Mouse (Mus musculus) retina, embryonic 14.5 days (tissue): Measurements from ENCODE around the gene Gpi1.

ENCODE experiments used
- DNase-seq: peaks from one replicate; pipeline ENCODE4 v3.0.0-alpha.2; 2015; ENCODE audit warnings: low spot score

Gpi1 gene

GRCm38 (mm10) chr7:34230116-34230515 is at the start of gene Gpi1:
Gpi1 (minus strand) TSS chr7:34230336.
- DNase-seq = peak; percentile 91

- no peak for DNase-seq
These were observed 47.5 kb upstream of the Gpi1 start for GRCm38 (mm10) chr7:34277656-34278055.

GRCm38 (mm10) chr7:34276066-34276465 is 45.9 kb upstream of the Gpi1 start:
- DNase-seq = no peak

- DNase-seq = no peak
These were observed 42.3 kb upstream of the Gpi1 start for GRCm38 (mm10) chr7:34272465-34272864.

GRCm38 (mm10) chr7:34268463-34268862 is 38.3 kb upstream of the Gpi1 start:
- DNase-seq = no peak

GRCm38 (mm10) chr7:34266421-34266820 is 36.3 kb upstream of the Gpi1 start:
- DNase-seq = no peak

GRCm38 (mm10) chr7:34265876-34266346 is 35.8 kb upstream of the Gpi1 start:
- peak; percentile 43 for DNase-seq

- no peak for DNase-seq
These were observed 33.3 kb upstream of the Gpi1 start for GRCm38 (mm10) chr7:34263437-34263836.

GRCm38 (mm10) chr7:34258407-34258806 is 28.3 kb upstream of the Gpi1 start:
- no peak for DNase-seq

- DNase-seq = no peak
These were observed 27.1 kb upstream of the Gpi1 start for GRCm38 (mm10) chr7:34257279-34257678.

- no peak for DNase-seq
These were observed 25.8 kb upstream of the Gpi1 start for GRCm38 (mm10) chr7:34255916-34256315.

GRCm38 (mm10) chr7:34255137-34255536 is 25.0 kb upstream of the Gpi1 start:
- DNase-seq = no peak

- DNase-seq = peak; percentile 66
These were observed 21.9 kb upstream of the Gpi1 start for GRCm38 (mm10) chr7:34252030-34252429.

GRCm38 (mm10) chr7:34250738-34251137 is 20.6 kb upstream of the Gpi1 start, which contains the start of gene Gm6096:
Gm6096 (plus strand) TSS chr7:34251038.
- no peak for DNase-seq

GRCm38 (mm10) chr7:34246870-34247499 is 16.8 kb upstream of the Gpi1 start:
- no peak for DNase-seq

GRCm38 (mm10) chr7:34242176-34242575 is 12.0 kb upstream of the Gpi1 start:
- no peak for DNase-seq

GRCm38 (mm10) chr7:34238086-34238485 is 8.0 kb upstream of the Gpi1 start:
- no peak for DNase-seq

GRCm38 (mm10) chr7:34235602-34236001 is 5.5 kb upstream of the Gpi1 start:
- no peak for DNase-seq

GRCm38 (mm10) chr7:34234610-34235561 is 4.8 kb upstream of the Gpi1 start:
- no peak for DNase-seq

- peak; percentile 95 for DNase-seq
These were observed 3.9 kb upstream of the Gpi1 start for GRCm38 (mm10) chr7:34233909-34234609.

- DNase-seq = no peak
These were observed 2.9 kb upstream of the Gpi1 start for GRCm38 (mm10) chr7:34232785-34233725.
